Mouse (Mus musculus): ENCODE measurements around the gene Raf1.
A peak's percentile ranks its signal among the peaks of the same experiment; 100 is the strongest.

Raf1 gene

DNA sequence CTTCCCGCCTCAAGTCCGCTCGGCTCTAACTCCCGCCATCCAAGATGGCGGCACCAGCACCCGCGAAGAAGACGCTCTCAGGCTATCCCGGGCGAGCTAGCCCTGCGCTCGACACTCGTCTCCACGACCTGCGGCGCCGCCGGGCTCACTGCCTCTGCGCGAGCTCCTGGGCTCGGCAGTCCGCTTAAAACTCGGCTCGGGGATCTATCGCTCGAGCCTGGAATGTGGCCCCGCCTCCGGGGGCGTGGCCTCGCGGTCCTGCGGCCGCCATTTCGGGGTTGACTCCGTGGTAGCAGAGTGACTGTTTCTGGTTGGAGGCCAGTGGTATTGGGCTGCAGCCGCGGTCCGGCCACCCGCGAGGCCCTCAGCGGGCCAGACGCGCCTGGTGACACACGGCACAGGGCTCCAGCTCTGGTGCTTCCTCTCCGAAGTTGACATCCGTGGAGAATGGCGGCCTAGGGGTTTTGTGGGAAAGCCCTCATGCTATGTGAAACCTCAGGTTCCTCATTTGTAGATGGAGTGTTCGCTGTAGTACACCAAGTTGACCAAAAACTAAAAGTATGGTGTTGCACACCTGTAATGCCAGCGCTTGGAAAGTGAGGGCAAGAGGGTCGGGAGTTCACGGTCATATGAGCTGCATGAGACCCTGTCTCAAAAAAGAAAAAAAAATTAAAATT lies at the start of gene Raf1:
Gene Raf1 (minus strand): TSS at position 184 of the 677 bp plus-strand sequence.
- DNase-seq (ENCODE audit: low read depth, low spot score), result peak; percentile 93

DNA sequence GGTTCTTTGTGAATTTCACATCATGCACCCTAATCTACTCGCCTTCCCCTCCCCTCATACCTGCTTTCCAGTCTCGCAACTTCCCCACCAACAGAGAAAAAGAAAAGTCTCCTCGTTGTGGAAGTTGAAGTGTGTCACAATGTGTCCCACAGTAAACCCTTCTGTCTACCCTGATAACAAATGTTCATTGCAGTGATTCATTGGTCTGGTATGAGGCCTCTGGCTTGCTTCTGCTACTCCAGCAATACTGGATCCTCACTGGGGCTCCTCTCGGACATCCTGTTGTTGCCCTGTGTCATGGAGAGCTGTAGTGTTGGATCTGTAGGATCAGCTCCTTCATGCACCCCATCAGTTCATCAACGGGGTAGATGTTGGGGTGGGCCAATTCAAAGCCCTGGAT lies 45.8 kb upstream of the Raf1 start:
- no peak for DNase-seq (ENCODE audit: low read depth, low spot score)

DNA sequence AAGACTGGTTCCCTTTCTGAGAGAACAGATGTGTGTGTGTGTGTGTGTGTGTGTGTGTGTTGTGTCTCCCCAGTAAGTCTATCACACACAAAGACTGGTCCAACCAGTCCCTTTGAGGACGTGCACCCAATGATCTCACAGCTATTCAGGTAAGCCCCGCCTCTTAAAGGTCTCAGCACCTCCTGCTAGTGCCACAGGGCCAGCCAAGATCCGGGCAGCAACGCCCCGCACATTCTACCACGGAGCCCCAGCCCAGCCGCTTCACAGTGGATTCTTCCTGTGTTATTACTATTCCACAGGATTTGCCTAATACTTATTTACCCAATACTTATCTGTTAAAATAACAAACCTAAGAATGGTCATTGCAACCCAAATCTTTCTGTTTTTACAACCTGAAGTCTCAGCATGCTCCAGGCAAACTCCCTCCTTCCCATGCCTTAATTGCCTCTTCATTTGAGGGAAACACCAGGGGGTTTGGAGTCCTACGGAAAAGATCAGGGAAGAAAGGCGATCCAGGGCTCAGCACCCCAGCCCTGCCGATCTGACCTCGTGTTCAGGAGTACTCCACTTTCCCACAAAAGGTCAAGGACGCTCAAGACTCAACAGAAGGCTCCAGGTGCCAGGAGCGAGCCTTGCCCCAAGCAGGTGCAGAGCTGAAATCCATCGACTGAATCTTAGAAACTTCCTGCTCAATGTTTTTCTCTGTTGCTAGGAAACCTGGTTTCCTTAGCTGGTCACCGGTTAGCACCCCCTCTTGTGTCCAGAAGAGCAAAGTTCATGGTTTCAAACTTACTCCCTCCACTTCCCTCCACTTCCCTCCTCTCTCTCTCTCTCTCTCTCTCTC lies 41.5 kb upstream of the Raf1 start:
- DNase-seq (ENCODE audit: low read depth, low spot score), result no peak

DNA sequence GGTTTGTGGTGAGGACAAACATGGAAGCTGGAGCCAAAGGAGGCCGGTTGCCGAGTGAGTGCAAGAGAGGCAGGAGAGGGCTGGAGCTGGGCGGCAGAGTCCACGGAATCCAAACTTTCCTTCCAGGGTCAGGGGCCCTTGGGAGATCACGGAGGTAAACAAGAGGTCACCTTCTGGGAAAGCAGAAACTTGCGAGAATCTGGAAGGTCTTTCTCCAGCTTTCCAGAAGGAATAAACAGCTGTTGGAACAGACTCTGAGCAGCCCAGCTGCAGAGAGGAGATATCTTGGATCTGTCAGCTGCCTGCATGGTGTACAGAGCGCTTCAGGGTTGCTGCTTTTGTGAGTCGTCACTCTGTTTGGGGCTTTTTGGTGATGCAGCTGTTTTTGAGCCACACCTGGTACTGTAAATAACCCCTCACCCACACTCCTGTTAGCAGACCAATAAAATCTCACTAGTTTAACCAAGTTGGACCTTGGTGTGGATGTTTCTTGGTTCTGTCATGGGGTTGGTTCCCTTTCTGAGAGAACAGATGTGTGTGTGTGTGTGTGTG lies 40.7 kb upstream of the Raf1 start:
- DNase-seq (ENCODE audit: low read depth, low spot score), result no peak

DNA sequence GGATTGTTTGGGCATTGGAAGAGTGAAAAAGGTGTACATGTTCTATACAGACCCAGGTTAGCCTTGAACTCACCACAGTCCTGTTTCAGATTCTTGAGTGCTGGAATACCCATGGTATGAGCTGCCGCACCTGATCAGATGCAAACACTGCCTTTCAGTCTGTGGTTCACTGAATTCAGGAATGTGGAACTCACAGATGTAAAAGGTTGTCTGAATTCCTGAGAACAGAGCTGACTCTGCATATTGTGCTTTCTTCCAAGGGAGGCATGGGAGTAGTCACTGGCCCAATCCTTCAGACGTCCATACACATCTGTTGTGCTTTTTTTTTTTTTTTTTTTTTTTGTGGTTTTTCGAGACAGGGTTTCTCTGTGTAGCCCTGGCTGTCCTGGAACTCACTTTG lies 34.8 kb upstream of the Raf1 start:
- no peak for DNase-seq (ENCODE audit: low read depth, low spot score)

DNA sequence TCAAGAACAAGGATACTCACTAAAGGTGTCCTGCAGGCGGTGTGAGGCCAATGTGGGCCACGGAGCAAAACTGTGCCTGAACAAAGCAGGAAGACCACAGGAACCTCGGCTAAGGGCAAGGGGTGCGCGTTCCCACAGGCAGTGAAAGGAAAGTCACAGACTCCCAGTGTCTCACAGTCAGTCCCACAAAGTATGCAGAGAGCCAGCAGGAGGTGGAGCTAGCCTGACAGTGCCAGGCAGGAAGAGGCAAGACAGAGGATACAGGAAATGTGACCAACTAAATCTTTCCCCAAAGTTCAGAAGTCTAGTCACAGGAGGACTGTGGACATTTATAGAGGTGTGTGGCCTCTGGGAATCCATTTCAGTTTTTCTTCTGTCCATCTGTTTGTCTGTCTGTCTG lies 26.5 kb upstream of the Raf1 start:
- no peak for DNase-seq (ENCODE audit: low read depth, low spot score)

DNA sequence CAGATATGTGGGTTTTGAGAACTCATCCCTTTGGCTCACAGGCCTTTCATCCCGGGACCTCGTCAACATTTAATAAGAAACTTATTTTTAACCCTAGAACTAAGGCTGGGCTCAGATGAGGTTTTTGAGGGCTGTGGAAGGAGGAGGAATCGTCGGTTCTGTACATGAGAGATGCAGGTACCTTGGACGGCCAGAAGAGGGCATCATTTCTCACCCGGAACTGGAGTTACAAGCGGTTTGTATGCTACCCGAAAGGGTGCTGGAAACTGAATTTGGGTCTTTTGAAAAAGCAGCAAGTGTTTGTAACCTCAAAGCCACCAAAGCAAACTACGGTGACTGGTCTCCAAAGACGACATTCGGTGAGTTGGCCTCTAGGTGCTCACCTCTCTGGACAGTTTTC lies 24.9 kb upstream of the Raf1 start:
- no peak for DNase-seq (ENCODE audit: low read depth, low spot score)

DNA sequence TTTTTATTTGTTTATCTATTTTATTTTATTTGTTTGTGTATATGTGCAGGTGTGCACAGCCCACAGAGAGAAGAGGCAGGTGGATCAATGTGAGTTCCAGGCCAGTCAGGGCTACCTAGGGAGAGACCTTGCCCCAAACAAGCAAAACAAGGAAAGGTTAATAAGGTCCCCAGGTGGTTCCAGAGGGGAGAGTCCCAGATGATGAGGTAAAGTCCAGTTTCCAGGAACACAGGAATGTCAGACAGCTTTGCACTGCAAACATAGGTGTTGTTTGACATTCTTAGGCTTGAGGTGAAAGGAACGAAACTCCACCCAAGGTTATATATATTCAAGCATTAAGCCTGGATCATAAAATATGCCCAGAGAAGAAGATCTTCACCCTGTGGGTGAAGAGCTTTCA lies 24.3 kb upstream of the Raf1 start:
- no peak for DNase-seq (ENCODE audit: low read depth, low spot score)

DNA sequence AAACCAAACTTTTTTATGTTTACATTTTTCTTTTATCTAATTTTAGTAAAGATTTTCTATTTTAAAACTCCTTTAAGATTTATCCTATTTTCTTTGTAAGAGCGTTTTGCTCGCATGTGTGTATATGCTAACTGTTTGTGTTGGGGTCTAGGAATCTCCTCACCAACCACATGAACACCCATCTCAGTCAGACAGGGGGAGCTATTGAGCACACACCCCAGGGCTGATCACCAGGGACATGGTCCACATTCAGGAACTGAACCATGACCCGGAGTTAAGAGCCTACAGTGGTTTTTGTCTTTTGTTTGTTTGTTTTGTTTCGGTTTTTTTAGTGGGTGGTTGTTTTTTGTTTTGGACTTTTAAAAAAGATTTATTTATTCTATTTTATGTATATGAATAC lies 22.3 kb upstream of the Raf1 start:
- no peak for DNase-seq (ENCODE audit: low read depth, low spot score)

DNA sequence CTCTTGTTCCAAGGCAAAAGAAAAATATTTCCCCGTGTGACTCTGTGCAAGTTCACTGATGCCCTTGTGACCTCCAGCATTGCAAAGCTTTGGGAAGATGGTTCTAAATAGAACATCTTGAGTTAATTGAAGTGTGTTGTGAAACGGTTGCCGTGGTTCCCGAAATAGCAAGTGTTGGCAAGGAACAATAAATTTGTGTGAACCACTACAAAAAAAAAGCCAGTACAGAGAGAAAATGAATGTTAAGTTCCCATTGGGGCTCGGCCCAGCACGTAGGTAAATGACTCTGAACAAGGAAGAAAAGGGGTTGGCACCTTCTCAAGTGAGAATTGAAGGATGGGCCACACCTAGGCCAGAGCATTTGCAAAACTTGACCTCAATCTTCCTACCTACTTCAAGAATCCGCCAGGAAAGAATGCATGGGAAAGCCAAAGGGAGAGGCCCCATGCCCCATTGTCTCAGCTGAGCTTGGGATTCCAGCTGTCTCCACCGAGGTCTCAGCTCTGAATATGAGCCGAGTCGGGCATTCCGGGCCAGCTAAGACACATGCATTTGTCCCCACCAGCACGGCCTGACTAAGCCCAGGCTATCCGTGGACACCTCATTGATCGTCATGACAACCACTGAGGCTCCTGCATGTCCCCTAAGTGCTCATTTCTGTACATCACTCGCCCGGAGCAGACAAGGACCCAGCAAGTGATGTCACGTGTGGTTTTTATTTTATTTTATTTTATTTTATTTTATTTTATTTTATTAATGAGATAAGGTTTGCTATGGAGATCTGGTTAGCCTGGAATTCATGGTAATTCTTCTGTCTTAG lies 21.5 kb upstream of the Raf1 start:
- no peak for DNase-seq (ENCODE audit: low read depth, low spot score)

DNA sequence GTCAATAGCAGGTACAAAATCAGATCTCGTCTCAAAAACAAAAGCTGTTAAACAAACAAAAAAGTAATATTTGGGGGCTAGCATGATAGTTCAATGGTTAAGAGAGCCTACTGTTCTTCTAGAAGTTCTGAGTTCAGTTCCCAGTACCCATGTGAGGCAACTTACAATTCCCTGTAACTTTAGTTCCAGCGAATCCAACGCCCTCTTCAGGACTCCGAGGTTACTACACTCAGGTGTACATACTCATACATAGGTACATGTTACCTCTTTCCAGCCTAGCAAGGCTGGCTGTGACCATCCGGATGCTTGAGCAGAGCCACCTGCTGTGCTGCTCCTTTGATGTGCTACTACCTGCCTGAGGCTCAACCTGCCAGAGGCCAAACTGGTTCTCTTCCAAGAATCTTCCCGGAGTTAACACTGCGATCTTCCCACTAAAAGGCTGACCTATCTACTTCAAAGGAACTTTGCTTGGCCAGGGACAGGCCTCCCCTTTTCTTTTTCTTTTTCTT lies 20.3 kb upstream of the Raf1 start:
- no peak for DNase-seq (ENCODE audit: low read depth, low spot score)

DNA sequence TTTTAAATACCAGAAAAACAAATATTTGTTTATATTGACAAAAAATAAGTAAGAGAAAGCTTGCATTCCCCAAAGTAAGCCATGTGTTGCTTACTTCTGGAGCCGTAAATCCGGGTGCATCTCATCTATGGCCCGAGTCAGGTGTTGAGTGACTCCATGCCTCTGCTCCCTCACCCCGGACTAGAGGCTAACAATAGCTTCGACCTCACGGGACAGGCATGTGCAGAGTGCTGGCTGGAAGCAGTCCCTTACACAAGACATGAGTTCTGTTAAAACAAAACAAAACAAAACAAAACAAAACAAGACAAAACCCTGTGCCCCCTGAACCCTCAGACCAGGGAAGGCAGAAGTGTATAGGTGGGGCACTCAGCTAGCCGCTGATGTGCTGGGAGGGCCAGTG lies 18.7 kb upstream of the Raf1 start:
- DNase-seq (ENCODE audit: low read depth, low spot score), result no peak

DNA sequence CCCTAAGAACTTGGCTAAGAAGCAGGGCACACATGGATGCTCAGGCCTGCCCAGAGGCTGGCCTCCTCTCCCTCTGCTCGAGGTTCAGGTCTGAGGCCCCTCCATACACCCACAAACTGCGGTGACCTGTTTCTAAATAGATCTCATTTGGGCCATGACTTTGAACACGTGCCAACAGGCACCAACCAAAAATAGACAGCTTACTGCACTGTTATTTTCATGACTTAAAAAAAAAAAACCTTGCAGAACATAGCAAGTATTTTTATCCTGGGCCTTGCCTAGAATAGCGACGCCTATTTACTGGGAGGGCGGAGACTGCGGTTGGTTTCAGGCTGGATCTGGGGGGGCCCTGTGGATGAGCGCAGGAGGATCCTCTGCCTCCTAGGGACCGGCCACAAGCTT lies 18.0 kb upstream of the Raf1 start:
- no peak for DNase-seq (ENCODE audit: low read depth, low spot score)

DNA sequence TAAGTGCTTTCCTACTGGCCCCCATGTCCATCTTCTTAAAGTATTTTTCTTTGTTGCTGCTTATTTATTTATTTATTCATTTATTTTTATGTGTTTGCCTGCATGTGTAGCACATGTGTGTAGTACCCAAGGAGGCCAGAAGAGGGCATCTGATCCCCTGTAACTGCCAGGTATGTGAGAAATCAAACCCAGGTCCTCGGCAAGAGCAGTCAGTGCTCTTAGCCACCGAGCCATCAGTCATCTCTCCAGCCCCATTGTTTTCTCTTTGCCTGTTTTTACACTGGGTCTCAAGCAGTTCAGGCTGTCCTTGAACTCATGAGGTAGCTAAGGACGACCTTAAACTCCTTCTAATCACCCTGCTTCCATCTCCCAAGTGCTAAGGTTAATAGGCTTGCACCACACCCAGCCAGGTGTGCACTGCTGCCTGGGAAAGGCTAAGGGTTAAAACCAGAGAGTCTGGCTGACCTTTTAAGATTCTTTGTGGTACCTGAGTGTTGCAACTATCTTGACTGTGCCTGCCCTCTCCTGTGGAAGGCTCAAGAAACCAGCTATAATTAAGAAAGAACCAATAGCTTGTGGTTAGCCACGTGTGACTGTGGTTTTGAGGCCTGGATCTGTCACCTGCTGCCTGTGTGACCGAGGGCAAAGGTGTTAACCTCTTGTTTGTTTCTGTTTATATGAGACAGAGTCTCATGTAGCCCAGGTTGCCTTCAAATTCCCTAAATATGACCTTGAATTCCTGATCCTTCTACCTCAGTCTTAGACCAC lies 16.7 kb upstream of the Raf1 start:
- no peak for DNase-seq (ENCODE audit: low read depth, low spot score)

DNA sequence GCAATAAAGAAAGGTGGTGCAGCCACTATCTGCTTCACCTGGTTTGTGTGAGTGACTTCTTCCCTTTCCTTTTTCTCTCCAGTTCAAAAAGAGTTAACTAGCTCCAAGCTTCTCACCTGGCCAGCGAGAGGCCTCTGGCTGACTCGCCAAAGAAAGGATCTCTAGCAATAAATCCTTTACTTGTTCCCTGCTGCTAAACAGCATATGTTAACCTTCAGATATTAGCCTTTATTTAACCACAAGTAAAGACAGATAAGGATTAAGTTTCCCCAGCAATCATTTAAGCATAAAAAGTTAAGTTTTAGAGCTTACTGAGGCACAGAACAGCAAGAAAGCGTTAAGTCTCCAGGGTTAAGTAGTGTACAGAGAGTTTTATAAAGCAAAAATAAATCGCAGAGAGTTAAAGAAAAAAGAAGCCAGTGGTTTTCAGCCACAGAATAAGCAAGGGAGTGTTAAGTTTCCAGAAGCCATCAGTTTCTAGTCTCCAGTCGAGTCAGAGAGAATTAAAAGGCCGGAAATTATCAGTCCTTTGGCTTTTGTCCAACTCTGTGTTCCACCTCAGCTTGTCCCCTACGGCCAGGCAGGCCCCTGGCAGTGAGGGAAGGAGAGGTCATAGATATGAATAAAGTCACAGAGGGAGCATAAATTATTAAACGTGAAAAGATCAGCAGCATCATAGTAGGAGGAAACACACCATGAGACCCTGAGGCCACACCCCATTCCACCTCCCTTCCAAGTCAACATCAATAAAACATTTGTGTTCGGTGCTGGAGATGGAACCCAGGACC lies 15.9 kb upstream of the Raf1 start:
- no peak for DNase-seq (ENCODE audit: low read depth, low spot score)

DNA sequence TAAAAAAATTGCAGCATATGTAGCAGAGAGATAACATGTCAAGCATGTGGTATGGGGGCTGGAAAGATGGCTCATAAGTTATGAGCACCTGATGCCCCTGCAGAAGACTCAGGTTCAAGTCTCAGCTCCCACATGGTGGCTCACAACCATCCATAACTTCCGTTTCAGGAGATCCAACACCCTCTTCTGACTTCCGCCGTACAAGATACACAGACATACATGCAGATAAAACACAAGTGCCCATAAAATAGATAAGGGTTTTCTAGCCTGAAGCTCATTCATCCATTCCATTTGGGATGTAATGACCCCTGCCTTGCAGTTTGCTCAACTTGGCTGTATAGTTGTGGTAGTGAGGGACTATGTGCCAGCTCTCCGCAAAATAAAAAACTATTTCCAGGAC lies 13.7 kb upstream of the Raf1 start:
- no peak for DNase-seq (ENCODE audit: low read depth, low spot score)

DNA sequence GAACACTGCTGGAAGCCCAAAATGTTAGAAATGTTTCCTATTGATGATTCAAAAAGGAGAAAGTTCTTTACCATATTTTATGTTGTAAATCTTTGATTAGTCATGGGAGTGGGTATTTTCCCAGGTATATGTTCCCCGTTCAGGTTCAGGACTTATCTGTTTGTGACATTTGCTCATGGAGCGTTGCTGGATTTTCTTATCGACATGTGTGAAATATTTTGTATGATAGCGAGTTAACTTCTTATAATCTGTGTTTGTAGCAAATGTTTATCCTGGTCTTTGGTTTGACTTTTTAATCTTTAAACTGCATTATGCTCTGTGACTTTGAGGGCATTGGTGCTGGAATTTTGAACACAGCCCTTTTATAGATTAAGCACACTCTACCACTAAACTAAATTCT lies 12.2 kb upstream of the Raf1 start:
- DNase-seq (ENCODE audit: low read depth, low spot score), result no peak

DNA sequence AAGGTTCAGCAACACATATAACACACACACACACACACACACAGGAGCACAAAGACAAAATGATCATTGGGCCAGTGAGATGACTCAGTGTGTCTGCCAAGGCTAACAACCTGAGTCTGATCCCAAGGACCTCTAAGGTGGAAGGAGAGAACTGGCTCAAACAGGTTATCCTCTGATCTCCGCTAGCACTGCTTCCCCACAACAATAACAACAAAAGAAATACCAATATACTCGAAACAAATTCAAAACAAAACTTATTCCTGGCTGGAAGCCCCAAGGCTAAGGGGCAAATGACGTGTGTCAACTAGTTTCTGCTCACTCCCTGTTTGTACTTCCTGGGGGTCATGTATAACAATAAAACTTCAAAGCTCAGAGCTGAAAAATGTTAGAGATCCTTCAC lies 11.3 kb upstream of the Raf1 start:
- no peak for DNase-seq (ENCODE audit: low read depth, low spot score)

DNA sequence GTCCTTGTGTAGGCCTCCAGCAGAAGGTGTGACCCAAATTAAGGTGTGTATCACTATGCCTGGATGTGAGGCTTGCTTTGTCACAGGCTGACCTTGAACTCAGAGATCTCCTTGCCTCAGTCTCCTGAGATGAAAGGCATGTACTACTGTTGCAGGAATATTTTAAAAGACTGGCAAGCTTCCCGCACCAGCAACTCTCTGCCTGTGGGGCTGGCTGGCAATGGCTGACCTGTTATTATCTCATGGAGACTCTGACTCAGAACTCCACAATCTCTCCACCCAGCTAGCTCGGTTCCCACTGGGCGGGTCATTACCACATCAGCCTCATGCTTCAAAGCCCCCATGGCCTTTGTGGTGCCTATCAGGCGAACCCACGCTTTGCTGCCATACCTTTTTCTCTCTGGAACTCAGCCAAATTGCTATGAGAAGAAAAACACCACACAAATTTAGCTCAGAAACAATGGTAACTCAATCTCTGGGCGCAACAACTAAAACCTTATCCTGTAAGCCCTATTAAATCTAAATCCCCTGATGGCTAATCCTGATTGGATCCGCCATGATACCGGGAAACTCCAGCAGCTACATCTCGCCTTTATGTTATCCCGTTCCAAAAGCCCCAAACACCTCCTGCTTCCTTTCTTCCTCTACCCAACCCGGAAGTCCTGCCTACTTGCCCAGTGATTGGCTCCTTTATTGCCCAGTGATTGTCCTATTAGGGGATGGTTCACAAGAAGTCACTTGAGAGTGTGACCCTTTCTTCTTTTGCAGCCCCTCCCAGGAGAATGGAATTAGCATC lies 8.6 kb upstream of the Raf1 start:
- peak; percentile 46 for DNase-seq (ENCODE audit: low read depth, low spot score)

DNA sequence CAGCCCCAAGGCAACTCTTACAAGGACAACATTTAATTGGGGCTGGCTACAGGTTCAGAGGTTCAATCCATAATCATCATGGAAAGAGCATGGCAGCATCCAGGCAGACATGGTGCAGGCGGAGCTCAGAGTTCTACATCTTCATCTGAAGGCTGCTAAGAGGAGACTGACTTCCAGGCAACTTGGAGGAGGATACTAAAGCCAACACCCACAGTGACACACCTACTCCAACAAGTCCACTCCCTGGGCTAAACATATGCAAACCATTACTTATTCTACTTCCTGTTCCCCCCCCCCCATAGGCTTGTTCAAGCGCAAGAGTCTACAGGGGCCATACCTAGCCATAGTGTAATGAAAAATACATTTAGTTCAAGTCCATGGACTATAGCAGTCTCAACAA lies 7.8 kb upstream of the Raf1 start:
- DNase-seq (ENCODE audit: low read depth, low spot score), result no peak
